Mouse (Mus musculus) adrenal gland, postnatal 25 days (tissue): ENCODE results near the gene BC055324. TPM values are rescaled to one million over a fixed set of nuclear protein-coding genes. Genes with fewer than 3 reads are reported as not detected.

Source experiments
- total RNA-seq: library from RNA; stranded (reverse); gene quantifications from 2 replicates; pipeline ENCODE4 v1.2.3, GENCODE M21; 2021

BC055324 gene
- total RNA-seq, 1 experiment from 2014 or later, result 2.9 TPM

Other genes with a start within 250 kb of the BC055324 start
- 17.7 and 21.3 TPM in 2 replicates for gene Kifap3, start 215.2 kb downstream of the BC055324 start, total RNA-seq
- gene Scyl3, start 65.7 kb downstream of the BC055324 start, total RNA-seq, result 19.7 and 24.5 TPM in 2 replicates
- gene Mettl18, start 93 bp upstream of the BC055324 start, total RNA-seq, result 5.2 and 5.5 TPM in 2 replicates
- 2.5 and 3.0 TPM in 2 replicates for gene Sele, start 53.4 kb upstream of the BC055324 start, total RNA-seq
- 0.70 and 1.7 TPM in 2 replicates for gene Sell, start 67.2 kb upstream of the BC055324 start, total RNA-seq
- 0.38 and 0.39 TPM in 2 replicates for gene Selp, start 120.5 kb upstream of the BC055324 start, total RNA-seq
- gene F5, start 157.0 kb upstream of the BC055324 start, total RNA-seq, result 12.9 and 17.4 TPM in 2 replicates